Mouse (Mus musculus): ENCODE results near the gene Nat8f3.
"Not testable (repeated sequence)": the region's sequence is repeated elsewhere in the genome, so short reads cannot be mapped to it uniquely, and the experiment has no call there.

- TF ChIP-seq CTCF, EP300 (IDR thresholded peaks at IDR 0.05; ENCODE audit: low read depth): not testable (repeated sequence)
Observed at GRCm38 (mm10) chr6:85762678-85763077, 2.9 kb downstream of the Nat8f3 start.
